Mouse (Mus musculus): ENCODE measurements at regions not wholly inside any gene's neighbourhood (a gene's known extent, or its start where the extent isn't known, plus 50 kb on each side); places are given as distances from the start of the nearest gene placed in this dataset.

GRCm38 (mm10) chr14:105987341-105987882 is 90.8 kb upstream of the Spry2 start:
- Histone ChIP-seq H3K27me3 (ENCODE audit: control insufficient read depth, insufficient read depth, low read length) (no peaks in the 10 kb centered on the region), H3K27ac (replicated peaks; ENCODE audit: insufficient read depth, low read depth, low read length) (no peak overlapping the region), H3K4me3 (ENCODE audit: insufficient read depth, low read depth, low read length) (no peak overlapping the region), H3K79me2 (ENCODE audit: control insufficient read depth, insufficient read depth, low read length) (no peaks in the 10 kb centered on the region), H3K9ac (ENCODE audit: low read depth, low read length) (no peak overlapping the region), H3K4me1 (ENCODE audit: control insufficient read depth, insufficient read depth, low read length) (no peaks in the 10 kb centered on the region), H3K36me3 (ENCODE audit: control insufficient read depth, insufficient read depth, low read length) (no peaks in the 10 kb centered on the region)
- WGBS: 91% methylated on average over 4 of the region's 4 CpGs
- no peak for DNase-seq (ENCODE audit: extremely low read depth, low read depth, low spot score)
- TF ChIP-seq CTCF (IDR thresholded peaks at IDR 0.05; ENCODE audit: low read depth, low read length): no peak
- no peak for TF ChIP-seq POLR2A (IDR thresholded peaks at IDR 0.05; ENCODE audit: extremely low read depth, insufficient read depth, low read length)

GRCm38 (mm10) chr14:105988738-105989137 is 92.1 kb upstream of the Spry2 start:
- DNase-seq (ENCODE audit: extremely low read depth, low read depth, low spot score): no peak
- Histone ChIP-seq H3K4me3 (ENCODE audit: insufficient read depth, low read depth, low read length) (no peak overlapping the region), H3K27me3 (ENCODE audit: control insufficient read depth, insufficient read depth, low read length) (no peaks in the 10 kb centered on the region), H3K36me3 (ENCODE audit: control insufficient read depth, insufficient read depth, low read length) (no peaks in the 10 kb centered on the region), H3K4me1 (ENCODE audit: control insufficient read depth, insufficient read depth, low read length) (no peaks in the 10 kb centered on the region), H3K79me2 (ENCODE audit: control insufficient read depth, insufficient read depth, low read length) (no peaks in the 10 kb centered on the region), H3K9ac (ENCODE audit: low read depth, low read length) (no peak overlapping the region), H3K27ac (replicated peaks; ENCODE audit: insufficient read depth, low read depth, low read length) (no peak overlapping the region)
- TF ChIP-seq CTCF (IDR thresholded peaks at IDR 0.05; ENCODE audit: low read depth, low read length) (no peak), POLR2A (IDR thresholded peaks at IDR 0.05; ENCODE audit: extremely low read depth, insufficient read depth, low read length) (no peak)

GRCm38 (mm10) chr14:105993124-105993523 is 96.5 kb upstream of the Spry2 start:
- TF ChIP-seq POLR2A (IDR thresholded peaks at IDR 0.05; ENCODE audit: extremely low read depth, insufficient read depth, low read length) (no peak), CTCF (IDR thresholded peaks at IDR 0.05; ENCODE audit: low read depth, low read length) (no peak)
- H3K4me1 ChIP-seq (ENCODE audit: control insufficient read depth, insufficient read depth, low read length): no peaks in the 10 kb centered on the region
- 76% methylated on average over 3 of the region's 3 CpGs for WGBS

DNA sequence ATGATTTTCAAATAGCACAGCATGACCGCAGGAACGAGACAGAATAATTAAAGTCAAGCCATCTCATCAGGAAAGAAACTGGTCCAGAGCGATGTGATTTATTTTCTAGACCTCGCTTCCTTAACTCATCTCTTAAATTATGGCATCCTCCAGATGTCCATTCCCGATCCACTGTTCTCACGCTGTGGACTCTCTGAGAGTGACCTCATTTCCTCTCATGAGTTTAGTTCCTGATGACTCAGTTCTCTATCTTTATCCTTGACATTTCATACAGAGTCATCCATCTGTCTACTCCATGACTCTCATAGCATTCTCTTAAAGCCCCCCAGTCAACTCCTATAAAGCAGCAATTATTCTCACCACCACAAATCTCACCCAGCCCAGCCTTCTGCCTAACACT is 103.2 kb upstream of the Spry2 start:
- Histone ChIP-seq H3K4me3 (ENCODE audit: insufficient read depth, low read depth, low read length) (no peak overlapping the region), H3K27me3 (ENCODE audit: control insufficient read depth, insufficient read depth, low read length) (no peaks in the 10 kb centered on the region), H3K9ac (ENCODE audit: low read depth, low read length) (no peak overlapping the region), H3K27ac (replicated peaks; ENCODE audit: insufficient read depth, low read depth, low read length) (no peak overlapping the region), H3K79me2 (ENCODE audit: control insufficient read depth, insufficient read depth, low read length) (no peaks in the 10 kb centered on the region), H3K36me3 (ENCODE audit: control insufficient read depth, insufficient read depth, low read length) (no peaks in the 10 kb centered on the region), H3K4me1 (ENCODE audit: control insufficient read depth, insufficient read depth, low read length) (no peaks in the 10 kb centered on the region)
- no peak for DNase-seq (ENCODE audit: extremely low read depth, low read depth, low spot score)
- TF ChIP-seq CTCF (IDR thresholded peaks at IDR 0.05; ENCODE audit: low read depth, low read length) (no peak), POLR2A (IDR thresholded peaks at IDR 0.05; ENCODE audit: extremely low read depth, insufficient read depth, low read length) (no peak)
- 76% methylated on average over 6 of the region's 6 CpGs for WGBS

More at GRCm38 (mm10) chr14:105993124-105993523, 96.5 kb upstream of the Spry2 start:
- H3K36me3 ChIP-seq (ENCODE audit: control insufficient read depth, insufficient read depth, low read length): no peaks in the 10 kb centered on the region
- no peak overlapping the region for H3K9ac ChIP-seq (ENCODE audit: low read depth, low read length)
- no peaks in the 10 kb centered on the region for H3K27me3 ChIP-seq (ENCODE audit: control insufficient read depth, insufficient read depth, low read length)
- H3K79me2 ChIP-seq (ENCODE audit: control insufficient read depth, insufficient read depth, low read length): no peaks in the 10 kb centered on the region
- H3K4me3 ChIP-seq (ENCODE audit: insufficient read depth, low read depth, low read length): no peak overlapping the region
- no peak for DNase-seq (ENCODE audit: extremely low read depth, low read depth, low spot score)
- H3K27ac ChIP-seq (replicated peaks; ENCODE audit: insufficient read depth, low read depth, low read length): no peak overlapping the region

GRCm38 (mm10) chr14:106007769-106008168 is 98.2 kb upstream of the Trim52 start:
- H3K27ac ChIP-seq (replicated peaks; ENCODE audit: insufficient read depth, low read depth, low read length): no peak overlapping the region
- 79% methylated on average over 2 of the region's 2 CpGs for WGBS
- DNase-seq (ENCODE audit: extremely low read depth, low read depth, low spot score): no peak
- no peaks in the 10 kb centered on the region for H3K36me3 ChIP-seq (ENCODE audit: control insufficient read depth, insufficient read depth, low read length)
- no peaks in the 10 kb centered on the region for H3K79me2 ChIP-seq (ENCODE audit: control insufficient read depth, insufficient read depth, low read length)
- no peaks in the 10 kb centered on the region for H3K27me3 ChIP-seq (ENCODE audit: control insufficient read depth, insufficient read depth, low read length)
- TF ChIP-seq CTCF (IDR thresholded peaks at IDR 0.05; ENCODE audit: low read depth, low read length) (no peak), POLR2A (IDR thresholded peaks at IDR 0.05; ENCODE audit: extremely low read depth, insufficient read depth, low read length) (no peak)
- H3K9ac ChIP-seq (ENCODE audit: low read depth, low read length): no peak overlapping the region
- no peak overlapping the region for H3K4me3 ChIP-seq (ENCODE audit: insufficient read depth, low read depth, low read length)
- H3K4me1 ChIP-seq (ENCODE audit: control insufficient read depth, insufficient read depth, low read length): no peaks in the 10 kb centered on the region

GRCm38 (mm10) chr14:106008951-106009350 is 97.0 kb upstream of the Trim52 start:
- H3K9ac ChIP-seq (ENCODE audit: low read depth, low read length): no peak overlapping the region
- no peak for DNase-seq (ENCODE audit: extremely low read depth, low read depth, low spot score)
- no peaks in the 10 kb centered on the region for H3K36me3 ChIP-seq (ENCODE audit: control insufficient read depth, insufficient read depth, low read length)
- H3K4me1 ChIP-seq (ENCODE audit: control insufficient read depth, insufficient read depth, low read length): no peaks in the 10 kb centered on the region
- 83% methylated on average over 3 of the region's 3 CpGs for WGBS
- H3K27ac ChIP-seq (replicated peaks; ENCODE audit: insufficient read depth, low read depth, low read length): no peak overlapping the region
- H3K27me3 ChIP-seq (ENCODE audit: control insufficient read depth, insufficient read depth, low read length): no peaks in the 10 kb centered on the region
- TF ChIP-seq POLR2A (IDR thresholded peaks at IDR 0.05; ENCODE audit: extremely low read depth, insufficient read depth, low read length) (no peak), CTCF (IDR thresholded peaks at IDR 0.05; ENCODE audit: low read depth, low read length) (no peak)
- H3K79me2 ChIP-seq (ENCODE audit: control insufficient read depth, insufficient read depth, low read length): no peaks in the 10 kb centered on the region
- H3K4me3 ChIP-seq (ENCODE audit: insufficient read depth, low read depth, low read length): no peak overlapping the region
